Mouse (Mus musculus): Measurements from ENCODE around the gene Actn4. TPM values are rescaled to one million over a fixed set of nuclear protein-coding genes. Genes with fewer than 3 reads are reported as not detected.

Gene Actn4
- total RNA-seq, 2 experiments from 2014 or later, result 64.7 to 66.4 TPM

GRCm38 (mm10) chr7:28950346-28951037 lies 11.6 kb downstream of the Actn4 start:
- DNase-seq, result no peak

GRCm38 (mm10) chr7:28949298-28949697 lies 12.8 kb downstream of the Actn4 start:
- no peak for DNase-seq

GRCm38 (mm10) chr7:28948746-28949145 lies 13.4 kb downstream of the Actn4 start:
- no peak for DNase-seq

GRCm38 (mm10) chr7:28946271-28946610 lies 15.9 kb downstream of the Actn4 start:
- DNase-seq, result no peak

- peak in 1 of 2 experiments; percentile 35 for DNase-seq
These were observed 16.5 kb downstream of the Actn4 start for GRCm38 (mm10) chr7:28945416-28946270.

- DNase-seq, result peak in 1 of 2 experiments; percentile 37
These were observed 17.3 kb downstream of the Actn4 start for GRCm38 (mm10) chr7:28944756-28945415.

GRCm38 (mm10) chr7:28943451-28944180 lies 18.5 kb downstream of the Actn4 start:
- DNase-seq, result no peak

GRCm38 (mm10) chr7:28941542-28941941 lies 20.6 kb downstream of the Actn4 start:
- DNase-seq, result no peak

GRCm38 (mm10) chr7:28941129-28941528 lies 21.0 kb downstream of the Actn4 start:
- DNase-seq, result peak in 1 of 2 experiments; percentile 25

GRCm38 (mm10) chr7:28939418-28940183 lies 22.5 kb downstream of the Actn4 start:
- peak in 1 of 2 experiments; percentile 24 for DNase-seq

GRCm38 (mm10) chr7:28938654-28939053 lies 23.5 kb downstream of the Actn4 start:
- DNase-seq, result peak in 1 of 2 experiments; percentile 35

GRCm38 (mm10) chr7:28936787-28937186 lies 25.4 kb downstream of the Actn4 start:
- DNase-seq, result peak in 1 of 2 experiments; percentile 69

GRCm38 (mm10) chr7:28933825-28934224 lies 28.3 kb downstream of the Actn4 start:
- no peak for DNase-seq

GRCm38 (mm10) chr7:28932421-28933041 lies 29.6 kb downstream of the Actn4 start:
- peak; percentile 59 to 69 for DNase-seq

GRCm38 (mm10) chr7:28931695-28932039 lies 30.5 kb downstream of the Actn4 start:
- no peak for DNase-seq

- DNase-seq, result no peak
These were observed 31.0 kb downstream of the Actn4 start for GRCm38 (mm10) chr7:28931032-28931694.

- no peak for DNase-seq
These were observed 31.7 kb downstream of the Actn4 start for GRCm38 (mm10) chr7:28930320-28931031.

- no peak for DNase-seq
These were observed 32.8 kb downstream of the Actn4 start for GRCm38 (mm10) chr7:28929381-28929780.

- DNase-seq, result no peak
These were observed 36.0 kb downstream of the Actn4 start for GRCm38 (mm10) chr7:28926172-28926571.

- peak; percentile 79 to 89 for DNase-seq
These were observed 36.8 kb downstream of the Actn4 start for GRCm38 (mm10) chr7:28925317-28925716.
